Mouse (Mus musculus) cerebellum, adult 2 months (tissue): ENCODE data around the gene Adss.

Experiments used
- CTCF ChIP-seq: fragments of 200-500 bp; IDR thresholded peaks from 2 replicates; pipeline ENCODE4 v1.5.1; 2011; ENCODE audit warnings: low read depth, mild to moderate bottlenecking, control low read depth, low read length, moderate library complexity, borderline replicate concordance; ENCODE audit not compliant: insufficient read depth
- POLR2A ChIP-seq: fragments of 200-500 bp; IDR thresholded peaks from 2 replicates; pipeline ENCODE4 v1.6.1; 2011; ENCODE audit warnings: low read length, control low read depth, borderline replicate concordance; ENCODE audit not compliant: insufficient read depth

DNA sequence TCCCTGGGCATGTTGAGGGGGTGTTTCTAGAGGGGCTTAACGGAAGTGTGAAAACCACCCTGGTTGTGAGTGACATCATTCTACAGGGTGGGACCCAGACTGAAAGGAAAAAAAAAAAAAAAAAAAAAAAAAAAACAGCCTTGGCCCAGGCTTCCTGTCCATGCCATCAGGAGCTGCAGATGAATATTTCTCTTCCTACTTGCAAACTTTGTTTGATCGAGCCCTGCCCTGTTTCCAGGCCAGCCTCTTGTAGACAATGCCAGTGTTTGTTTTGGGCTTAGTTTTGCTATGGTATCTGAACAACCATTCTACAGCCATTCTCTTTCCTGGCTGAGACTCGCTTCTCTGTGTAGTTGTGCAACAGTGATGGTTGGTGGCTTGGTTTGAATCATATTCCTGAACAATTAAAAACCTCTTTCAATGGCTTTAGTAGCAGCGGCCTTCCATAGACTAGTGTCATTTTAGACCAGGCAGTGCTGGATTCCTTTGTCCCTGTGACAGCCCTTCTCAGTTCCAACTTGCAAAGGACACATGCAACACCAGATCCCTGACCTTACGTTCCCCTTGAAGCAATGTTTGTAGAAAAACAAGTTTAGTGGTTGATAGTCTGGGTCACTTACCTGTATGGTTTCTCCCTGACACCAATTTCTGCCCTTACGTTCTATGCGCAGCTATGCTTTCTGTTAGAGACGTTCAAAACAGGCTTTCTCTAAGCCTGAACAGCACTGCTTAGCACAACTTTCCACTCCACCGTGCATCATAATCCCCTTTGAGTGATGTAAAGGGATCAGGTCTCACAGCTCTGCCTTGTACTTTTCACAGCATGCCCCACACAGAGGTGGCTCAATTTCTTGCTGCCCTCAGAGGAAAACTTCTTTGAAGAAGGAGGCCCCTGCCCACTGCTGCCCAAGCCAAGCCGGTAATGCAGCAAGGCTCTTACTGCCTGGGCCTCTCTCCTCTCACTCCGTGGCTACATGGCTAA, 67.0 kb downstream of the Adss start, which contains the start of gene 1700016C15Rik:
- TF ChIP-seq CTCF (no peak), POLR2A (no peak)
